Mouse (Mus musculus) cerebellum, adult 11-12 months (tissue): ENCODE data around the gene Cacybp.
A peak's percentile ranks its signal among the peaks of the same experiment; 100 is the strongest.

Experiments
- DNase-seq: peaks from one replicate; pipeline ENCODE4 v3.0.0; 2022

Cacybp gene

DNA sequence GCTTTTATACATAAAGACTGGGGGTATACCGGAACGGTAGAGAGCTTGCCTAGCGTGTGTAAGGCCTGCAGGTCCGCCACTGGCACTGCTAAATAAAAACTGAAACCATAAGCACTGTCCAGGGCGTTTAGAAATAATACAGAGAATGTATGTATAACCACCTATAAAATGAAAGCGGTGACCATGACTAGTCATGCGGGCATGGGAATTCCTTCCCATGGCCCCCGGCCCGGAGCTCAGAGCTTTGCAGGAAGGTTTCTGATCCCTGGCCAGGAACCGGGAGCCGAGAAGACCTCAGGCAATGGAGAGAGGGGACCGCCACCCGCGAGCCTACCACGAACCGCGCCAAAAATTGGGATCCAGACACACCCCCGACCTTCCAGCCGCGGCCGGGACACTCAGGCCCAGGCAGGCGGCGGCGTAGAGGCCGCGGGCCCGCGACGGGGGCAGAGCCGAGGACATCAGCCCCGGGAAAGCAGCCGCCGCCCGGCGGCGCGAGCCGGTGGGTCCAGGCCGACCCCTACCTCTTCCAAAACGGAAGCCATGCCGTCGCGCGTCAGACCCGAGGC, 468 bp downstream of the Cacybp start:
- DNase-seq: no peak

DNA sequence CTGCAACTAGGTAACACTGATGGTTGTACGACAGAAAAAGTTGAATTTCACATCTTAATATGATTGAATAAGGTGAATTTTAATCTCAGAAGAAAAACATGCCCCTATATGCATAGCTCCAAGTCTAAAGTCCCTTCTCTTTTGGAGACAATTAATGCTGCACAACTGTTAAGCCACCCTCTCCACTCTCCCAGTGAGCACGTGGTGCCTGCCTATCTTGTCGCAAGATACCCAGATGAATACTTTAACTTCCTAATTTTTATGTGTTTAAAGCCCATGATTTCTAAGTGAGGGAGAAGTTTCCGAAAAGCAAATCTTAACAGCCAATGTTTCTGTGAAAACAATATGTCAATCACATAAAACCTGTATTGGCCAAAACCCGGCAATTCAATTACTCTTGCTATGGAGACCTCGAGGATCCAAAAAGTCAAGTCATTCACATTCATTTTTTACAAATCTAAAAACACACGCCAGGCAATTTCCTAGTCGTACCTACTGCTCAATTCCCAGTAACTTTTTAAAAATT, 1.0 kb downstream of the Cacybp start:
- DNase-seq: no peak

DNA sequence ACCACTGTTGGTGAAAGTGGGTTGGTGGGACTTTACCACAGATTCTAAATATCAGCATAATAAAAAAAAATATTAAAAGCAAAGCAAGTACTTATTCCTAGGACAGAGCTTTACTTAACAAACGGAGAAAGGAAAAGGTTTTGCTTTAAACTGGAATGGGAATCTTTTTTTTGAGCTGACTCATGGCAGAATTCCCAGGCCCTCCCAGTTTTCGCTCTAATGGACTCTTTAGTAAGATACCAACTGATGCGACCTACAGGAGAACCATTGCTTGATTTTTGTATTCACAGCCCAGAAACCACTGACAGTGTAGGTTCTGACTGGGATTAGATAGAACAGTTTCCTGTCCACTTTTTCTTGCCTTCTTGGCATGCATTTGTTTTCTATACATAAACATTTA, 2.1 kb downstream of the Cacybp start:
- DNase-seq: no peak

DNA sequence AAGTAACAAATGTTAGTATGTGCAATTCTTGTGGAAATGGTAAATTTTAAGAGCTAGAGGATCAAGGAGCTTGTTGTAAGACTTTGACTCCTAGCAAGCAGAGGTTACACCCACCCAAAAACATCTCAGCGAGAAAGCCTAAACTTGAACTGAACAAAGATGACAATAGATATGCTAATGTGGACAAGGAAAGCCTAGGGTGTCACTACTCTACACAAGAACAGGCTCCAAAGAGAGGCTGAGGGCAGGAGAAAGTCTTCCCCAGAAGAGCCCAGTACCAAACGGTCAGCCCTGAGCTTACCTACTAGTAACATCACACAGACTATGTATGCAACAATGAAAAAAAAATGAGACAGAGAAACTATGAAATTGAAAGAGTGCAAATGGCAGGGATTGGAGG, 2.8 kb downstream of the Cacybp start:
- no peak for DNase-seq

DNA sequence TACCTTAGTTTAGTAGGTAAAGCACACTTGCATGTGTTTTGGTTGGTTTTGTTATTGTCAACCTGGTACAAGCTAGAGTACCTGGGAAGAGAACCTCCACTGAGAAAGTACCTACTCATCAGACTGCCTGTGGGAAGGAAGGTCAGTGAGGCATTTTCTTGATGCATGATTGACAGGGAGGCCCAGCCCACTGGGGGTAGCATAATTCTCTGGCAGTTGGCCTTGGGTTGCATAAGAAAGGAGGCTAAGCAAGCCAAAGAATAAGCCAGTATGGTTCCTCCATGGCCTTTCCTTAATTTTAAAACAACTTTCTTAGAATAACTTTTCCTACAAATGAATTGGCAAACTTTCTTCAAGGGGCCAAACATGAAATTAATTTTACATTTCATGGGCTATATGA, 7.2 kb downstream of the Cacybp start:
- no peak for DNase-seq

DNA sequence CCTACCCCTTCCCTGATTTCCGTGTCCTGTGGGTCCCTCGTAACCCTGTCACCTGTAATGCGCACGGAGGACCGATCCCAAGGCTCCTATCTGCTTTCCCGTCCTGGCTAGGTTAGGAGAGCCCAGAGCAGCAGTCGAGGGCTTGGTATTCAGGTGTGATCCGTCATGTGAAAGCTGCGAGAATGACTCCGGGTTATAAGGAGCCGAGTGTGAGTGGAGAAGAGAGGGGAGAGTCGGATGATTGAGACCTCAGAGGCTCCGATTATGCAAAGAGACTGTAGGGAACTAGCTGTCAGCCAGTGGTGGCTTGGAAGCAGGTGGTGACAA, 17.4 kb downstream of the Cacybp start:
- no peak for DNase-seq

DNA sequence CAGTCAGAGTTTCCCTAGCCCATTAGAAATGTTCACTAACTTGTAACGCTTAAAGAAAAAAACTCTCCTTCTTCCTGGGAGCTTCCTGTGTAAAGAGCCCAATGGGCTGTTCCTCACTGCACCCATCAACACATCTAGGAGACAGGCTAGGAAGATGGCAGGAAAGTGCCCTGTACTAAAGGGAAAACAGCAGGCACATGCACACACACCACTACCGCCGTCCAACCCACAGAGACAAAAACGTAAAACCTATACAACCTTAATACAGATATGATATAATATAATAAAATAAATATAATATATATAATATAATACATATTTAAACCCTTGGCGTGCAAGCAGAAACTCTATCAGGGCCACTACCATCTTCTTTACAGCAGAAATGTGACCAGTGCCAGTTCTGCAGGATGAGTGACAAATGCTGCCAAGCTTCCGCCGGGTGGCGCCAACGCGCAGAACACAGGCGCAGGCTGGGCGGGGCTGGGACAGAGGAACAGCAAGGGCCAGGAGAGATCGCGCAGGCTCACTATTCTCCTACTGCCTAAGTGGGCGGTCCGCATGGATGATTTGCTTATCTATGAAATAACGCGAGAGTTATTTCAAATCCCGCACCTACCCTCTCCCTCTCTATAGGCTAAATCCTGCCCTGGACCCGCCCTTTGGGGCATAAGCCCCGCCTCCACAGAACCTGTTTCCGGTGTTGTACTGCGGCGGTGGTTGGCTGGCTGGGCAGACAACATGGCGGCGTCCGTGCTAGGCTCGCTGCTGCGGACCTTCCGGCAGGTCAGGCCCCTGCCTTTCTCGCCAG, 17.9 kb downstream of the Cacybp start, which contains the start of gene Mrps14:
Mrps14 (plus strand) TSS at position 687 of the 808 bp plus-strand sequence.
- DNase-seq: peak; percentile 99

DNA sequence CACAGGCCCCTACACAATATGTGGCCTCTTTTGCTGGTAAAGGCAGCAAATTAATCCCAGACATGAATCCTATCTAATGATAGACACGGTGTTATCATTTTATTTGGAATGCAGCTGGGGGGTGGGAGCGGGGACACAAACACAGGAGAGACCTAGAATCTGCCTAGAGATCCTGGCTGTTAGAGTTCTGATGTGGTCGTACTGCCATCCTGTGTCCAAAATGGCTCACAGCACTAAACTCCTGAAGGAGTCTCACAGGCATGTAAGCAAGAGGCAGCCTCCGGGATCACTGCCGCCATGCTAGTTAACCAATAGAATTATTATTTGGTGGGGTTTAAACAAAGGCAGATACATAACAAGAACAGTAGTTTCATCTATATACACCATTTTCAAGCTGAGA, 28.2 kb downstream of the Cacybp start:
- DNase-seq: no peak

DNA sequence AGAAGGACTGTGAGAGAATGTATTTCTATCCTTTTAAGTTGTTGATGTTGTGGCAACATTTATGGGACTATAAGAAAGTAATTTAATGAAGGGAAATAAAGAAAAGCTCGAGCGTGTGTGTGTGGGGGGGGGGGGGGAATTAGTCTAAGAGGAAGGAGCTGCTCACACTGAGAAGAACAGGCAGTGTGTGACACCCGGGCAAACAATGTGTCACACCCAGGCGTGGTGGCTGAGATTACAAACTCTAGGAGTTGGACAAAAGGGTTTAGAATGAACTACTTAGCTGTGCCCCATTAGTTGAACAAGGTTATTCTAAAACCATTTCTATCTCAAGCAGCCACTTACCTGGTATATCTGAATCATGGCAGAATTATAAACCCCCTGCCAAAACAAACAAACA, 31.5 kb downstream of the Cacybp start:
- DNase-seq: no peak

DNA sequence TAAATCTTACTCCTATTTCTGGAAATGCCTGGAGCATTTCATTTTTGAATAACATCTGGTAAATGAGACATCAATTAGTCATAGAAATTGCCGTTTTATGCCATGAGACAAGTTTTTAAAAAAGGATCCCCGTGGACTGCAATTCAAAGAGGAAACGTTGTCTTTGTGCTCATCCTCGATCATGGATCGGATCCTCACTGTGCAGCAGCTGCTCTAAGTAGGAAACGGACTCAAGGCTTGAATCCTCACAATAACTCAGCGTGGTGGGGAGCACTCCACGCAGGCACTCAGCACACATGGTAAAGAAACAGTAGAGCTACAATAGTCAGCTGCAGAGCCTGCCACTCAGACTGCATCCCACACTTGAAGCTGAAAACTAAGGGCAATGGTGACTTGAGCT, 35.8 kb downstream of the Cacybp start:
- DNase-seq: no peak

DNA sequence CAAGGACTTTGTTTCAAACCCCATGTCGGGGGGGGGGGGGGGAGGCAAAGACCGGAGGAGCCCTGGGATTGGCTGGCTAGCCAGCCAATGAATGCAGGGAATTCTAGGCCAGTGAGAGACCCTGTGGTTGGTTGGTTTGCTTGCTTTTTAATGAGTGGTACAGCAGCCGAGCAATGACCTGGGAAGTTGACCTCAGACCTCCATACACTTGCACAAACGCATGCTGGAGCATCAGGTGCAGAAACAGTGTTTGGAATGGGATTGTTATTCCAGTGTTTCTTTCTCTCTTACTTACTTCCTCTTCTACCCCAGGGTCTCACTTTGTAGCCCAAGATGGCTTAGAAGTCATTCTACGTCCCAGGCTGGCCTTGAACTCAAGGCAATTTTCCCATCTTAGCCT, 46.1 kb downstream of the Cacybp start:
- no peak for DNase-seq

DNA sequence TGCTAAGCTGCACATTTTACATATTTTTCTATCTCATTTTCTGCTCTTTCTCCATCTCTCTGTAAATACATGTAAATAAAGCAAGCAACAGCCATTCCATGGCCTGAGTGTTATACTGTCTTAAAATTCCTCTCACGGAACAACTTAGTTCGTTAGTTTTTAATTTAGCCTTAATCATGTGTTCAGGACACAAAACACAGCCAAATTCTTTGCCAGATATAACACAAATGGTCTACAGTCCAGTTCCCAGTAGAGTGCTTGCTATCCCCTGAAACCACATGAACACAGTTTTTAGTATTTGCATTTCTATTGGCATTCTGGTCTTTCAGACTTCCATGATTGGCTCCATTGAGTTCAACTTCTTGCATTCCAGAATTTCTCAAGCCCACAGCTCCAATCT, 54.5 kb downstream of the Cacybp start:
- DNase-seq: no peak

DNA sequence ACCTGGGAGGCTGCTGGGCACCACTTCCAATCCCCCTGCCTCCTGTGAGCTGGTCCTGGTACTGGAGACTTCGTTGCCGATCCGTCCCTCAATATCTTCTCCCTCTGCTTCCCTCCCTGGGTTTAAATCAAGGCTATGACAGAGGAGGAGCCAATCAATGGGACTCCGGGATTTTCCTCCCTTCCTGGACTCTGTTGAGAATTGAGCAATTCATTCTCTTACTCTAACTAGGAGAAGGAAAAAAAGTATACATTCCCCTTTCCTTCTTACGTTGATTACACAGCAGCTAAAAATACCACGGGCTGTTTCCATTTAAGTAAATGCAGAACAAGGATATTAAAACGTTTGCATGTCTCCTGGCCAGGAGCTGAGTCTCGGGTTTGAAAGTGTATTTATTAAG, 59.2 kb downstream of the Cacybp start, which contains the start of gene Tnn:
Tnn (minus strand) TSS at position 101 of the 400 bp plus-strand sequence.
- DNase-seq: no peak
